Mouse (Mus musculus) cerebellum, postnatal 36 days (tissue): ENCODE results near the gene Gm11042.

Experiments
- DNase-seq, 2 experiments: peaks; one replicate each; pipeline ENCODE4 v3.0.0; 2021 to 2022; ENCODE audit warnings: mixed read lengths in 2 of 2

The Gm11042 gene

DNA sequence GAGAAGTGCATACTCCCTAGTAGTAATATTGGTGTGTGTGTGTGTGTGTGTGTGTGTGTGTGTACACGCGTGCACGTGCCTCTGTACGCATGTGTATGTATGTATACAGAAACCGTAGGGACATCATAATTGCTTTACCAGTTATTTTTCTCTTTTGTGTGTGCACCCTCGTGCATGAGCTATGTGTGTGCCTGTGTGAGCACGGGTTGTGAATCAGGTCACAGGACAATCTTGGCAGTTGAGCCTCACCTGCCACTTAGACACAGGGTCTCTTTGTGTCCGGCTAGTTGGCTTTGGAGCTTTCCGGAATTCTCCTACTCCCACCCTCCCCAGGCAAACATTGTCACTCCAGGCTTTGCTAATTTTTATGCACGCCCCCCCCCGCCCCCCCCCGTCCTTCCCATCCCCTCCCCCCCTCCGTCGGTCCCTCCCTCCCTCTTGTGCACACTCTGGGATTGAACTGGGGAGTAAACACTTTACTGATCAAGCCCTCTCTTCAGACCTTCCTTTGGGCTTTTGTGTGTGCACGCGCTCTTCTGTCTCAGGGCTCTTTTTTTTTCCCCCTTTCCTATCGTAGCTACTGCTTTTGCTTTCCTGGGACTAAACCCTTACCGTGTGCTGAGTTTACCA, at the start of gene Gm11042:
Gene Gm11042 (minus strand): TSS at position 51 of the 630 bp plus-strand sequence.
- DNase-seq: peak; percentile 17 to 36

- DNase-seq: no peak
Observed at GRCm38 (mm10) chr12:74364477-74364876, 48.3 kb upstream of the Gm11042 start.

- DNase-seq: no peak
Observed at GRCm38 (mm10) chr12:74363076-74363475, 46.9 kb upstream of the Gm11042 start.

DNA sequence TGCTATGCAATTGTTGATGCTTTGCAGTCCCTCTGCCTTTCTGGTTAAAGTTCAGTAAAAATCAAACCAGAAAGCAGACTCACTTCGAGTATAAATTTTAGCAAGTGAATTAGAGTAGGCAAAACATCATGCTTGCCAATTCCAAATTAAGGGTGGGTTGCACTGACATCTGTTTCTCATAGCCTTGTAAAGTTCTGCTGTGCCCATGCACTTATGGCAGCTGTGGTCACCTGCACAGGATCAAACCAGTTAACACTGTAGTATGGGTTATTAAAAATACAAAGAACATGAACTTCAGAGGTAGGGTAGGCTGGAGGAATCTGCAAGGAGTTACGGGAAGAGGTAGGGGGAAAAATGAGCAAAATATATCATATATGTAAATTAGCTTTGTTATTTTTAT, 46.3 kb upstream of the Gm11042 start:
- no peak for DNase-seq

- no peak for DNase-seq
Observed at GRCm38 (mm10) chr12:74359791-74360190, 43.6 kb upstream of the Gm11042 start.

GRCm38 (mm10) chr12:74357806-74358205, 41.6 kb upstream of the Gm11042 start:
- no peak for DNase-seq

- no peak for DNase-seq
Observed at GRCm38 (mm10) chr12:74342720-74343119, 26.5 kb upstream of the Gm11042 start.

DNA sequence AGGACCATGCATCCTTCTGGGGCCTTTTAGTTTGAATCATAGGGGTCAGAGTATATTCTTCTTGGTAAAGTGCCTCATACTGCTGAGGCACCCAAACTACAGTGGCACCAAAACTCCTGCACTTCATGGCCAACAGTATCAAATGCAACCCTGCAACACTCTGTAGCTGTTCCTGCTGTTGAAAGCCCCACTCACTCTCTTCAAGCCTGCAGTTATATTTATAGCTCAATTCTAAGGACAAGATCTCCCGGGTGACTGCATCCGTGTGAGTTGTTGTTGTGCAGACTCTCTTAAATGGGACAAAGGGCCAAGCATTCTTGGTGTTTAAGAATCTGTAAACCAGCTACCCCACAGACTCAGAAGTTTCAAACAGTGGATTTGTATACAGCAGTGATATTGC, 23.9 kb upstream of the Gm11042 start:
- DNase-seq: no peak

DNA sequence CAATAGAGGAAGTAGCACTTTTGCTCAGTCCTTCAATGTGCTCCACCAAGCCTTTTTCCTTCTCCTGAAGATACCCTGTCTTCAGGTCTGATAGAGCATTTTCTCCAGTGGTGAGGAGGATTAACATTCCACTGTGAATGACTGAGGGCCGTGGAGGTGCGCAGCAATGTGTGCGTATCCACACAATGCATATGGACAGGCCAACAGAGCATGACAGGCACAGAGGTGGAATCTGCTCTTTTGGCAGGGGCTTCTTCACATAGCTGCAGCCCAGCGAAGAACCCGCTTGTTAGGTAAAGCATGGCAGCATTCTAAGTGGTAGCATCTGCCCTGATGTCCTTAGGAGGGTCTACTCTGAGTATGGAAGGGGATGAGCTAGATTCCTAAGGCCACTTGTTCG, 17.5 kb upstream of the Gm11042 start:
- no peak for DNase-seq

DNA sequence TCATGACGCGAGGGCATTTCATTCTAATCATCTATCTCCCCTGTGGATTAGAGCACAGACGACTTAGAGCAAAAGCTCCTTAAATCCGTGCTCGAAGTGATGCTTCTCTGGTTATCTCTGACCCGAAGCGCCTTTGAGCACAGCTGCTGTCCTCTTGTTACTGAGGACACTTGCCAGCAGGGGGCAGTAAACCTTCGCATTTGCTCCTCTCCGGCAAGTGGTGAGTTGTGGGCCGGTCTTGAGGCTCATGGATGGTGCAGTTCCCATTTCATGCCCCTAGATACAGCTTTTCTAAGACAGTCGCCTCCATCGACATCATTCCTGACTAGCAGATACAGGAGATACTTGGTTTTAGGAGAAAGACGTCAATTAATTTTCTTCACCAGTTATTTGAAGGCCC, 16.8 kb upstream of the Gm11042 start:
- peak; percentile 71 to 74 for DNase-seq

DNA sequence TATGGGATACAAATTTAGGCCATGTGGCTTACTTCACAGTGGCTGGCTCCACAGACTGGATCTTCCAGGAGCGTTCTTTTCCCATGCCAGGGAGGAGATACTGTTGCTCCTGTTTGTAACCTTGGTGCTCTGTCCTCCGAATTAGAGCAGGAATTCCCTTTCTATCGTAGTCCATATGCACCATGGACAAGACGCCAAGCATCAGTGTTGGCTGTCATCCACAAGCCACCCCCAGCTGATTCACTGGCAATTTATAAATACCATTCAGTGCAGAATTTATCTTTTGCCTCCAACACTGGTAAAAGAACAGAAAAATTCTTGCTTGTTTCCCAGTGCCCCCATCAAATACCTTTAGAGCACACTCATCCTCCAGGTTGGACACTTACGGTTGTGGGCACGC, 13.6 kb upstream of the Gm11042 start:
- no peak for DNase-seq

- no peak for DNase-seq
Observed at GRCm38 (mm10) chr12:74326644-74327043, 10.4 kb upstream of the Gm11042 start.

GRCm38 (mm10) chr12:74321981-74322380, 5.8 kb upstream of the Gm11042 start:
- DNase-seq: no peak

GRCm38 (mm10) chr12:74320318-74320717, 4.1 kb upstream of the Gm11042 start:
- DNase-seq: peak; percentile 67 to 74

DNA sequence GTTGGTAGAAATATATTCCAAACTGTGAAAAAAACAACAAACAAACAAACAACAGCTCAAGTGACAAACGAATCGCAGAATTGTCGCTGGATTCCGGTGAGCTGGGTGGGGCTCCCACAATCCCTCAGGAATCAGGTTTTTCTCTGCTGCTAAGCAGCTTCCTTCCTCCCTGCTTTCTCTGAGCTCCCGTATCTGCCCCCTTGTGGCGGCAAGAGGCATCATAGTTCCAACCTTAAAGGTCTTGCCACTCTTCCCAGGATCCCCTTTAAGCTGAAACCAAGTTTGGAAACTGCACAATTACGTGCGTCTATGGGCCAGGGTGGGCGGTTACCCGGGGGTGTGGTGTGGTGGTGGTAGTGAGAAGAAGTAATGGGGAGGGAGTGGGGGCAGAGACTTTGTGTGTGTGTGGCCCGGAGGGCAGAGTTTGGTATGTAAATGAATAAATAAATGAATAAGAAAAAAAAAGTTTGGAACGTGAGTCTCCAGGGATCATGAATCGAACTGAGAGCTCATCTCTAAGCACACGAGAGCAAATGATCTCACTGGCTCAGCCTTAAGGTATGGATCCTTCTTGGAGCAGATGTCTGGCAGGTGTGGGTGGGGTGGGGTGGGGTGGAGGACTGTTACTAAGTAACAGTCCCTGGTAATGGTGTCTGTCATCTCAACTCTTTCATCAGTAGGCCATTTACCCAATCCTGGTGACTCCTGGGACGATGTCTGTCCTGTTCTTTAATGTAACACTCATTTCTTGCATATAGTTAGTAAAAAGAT, 980 bp upstream of the Gm11042 start:
- DNase-seq: peak; percentile 81 to 84

GRCm38 (mm10) chr12:74315221-74315620, 973 bp downstream of the Gm11042 start:
- no peak for DNase-seq

- no peak for DNase-seq
Observed at GRCm38 (mm10) chr12:74312611-74313010, 3.6 kb downstream of the Gm11042 start.

DNA sequence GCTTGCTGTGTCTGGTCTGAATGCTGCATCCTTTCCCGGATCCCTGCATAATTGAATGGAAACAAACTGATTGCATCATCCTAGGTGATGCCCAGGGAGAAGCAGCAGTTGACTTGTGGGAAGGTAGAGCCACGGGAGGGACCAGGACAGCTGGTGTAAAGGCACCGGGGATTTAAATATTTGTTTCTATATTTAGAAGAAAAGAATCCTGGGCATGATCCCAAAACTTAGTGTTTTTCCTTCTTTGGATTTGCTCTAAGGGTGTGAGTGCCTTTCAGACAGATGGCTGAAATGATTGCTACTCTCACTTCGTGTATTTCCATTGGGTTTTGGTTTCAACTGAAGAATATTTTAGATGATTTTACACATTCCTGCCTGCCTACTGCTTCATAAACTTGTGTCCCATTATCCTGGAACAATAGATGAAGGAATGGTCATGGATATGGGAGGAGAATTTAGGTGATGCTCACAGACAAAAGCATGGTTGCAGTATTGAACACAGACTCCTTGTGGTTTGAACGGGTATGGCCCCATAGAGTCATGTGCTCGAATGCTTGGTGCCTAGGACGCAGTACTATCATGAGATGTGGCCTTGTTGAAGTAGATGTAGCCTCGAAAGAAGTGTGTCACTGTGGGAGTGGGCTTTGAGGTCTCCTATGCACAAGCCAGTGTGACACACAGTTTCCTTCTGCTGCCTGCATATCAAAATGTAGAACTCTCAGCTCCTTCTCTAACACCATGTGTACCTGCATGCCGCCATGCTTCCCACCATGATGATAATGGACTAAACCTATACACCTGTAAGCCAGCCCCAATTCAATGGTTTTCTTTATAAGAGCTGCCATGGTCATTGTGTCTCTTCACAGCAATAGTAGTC, 12.5 kb downstream of the Gm11042 start:
- no peak for DNase-seq

DNA sequence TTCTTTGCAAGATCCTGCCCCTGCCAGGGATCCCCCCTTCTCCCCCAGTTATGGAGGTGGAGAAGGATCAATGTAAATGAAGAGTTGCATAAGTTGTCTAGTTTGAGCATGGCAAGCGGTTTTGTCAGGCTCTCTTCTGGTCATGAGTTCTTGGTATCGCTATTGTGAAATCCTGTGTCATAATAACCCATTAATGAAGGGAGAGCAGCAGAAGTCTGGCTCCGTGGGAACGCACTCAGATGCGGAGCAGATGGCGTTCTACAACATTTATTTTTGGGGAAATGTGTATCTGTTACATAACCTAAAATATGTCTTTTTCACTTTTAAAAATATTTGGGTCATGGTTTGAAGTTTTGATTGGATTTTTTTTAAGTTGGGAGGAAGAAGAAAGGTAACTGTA, 14.6 kb downstream of the Gm11042 start:
- DNase-seq: no peak

DNA sequence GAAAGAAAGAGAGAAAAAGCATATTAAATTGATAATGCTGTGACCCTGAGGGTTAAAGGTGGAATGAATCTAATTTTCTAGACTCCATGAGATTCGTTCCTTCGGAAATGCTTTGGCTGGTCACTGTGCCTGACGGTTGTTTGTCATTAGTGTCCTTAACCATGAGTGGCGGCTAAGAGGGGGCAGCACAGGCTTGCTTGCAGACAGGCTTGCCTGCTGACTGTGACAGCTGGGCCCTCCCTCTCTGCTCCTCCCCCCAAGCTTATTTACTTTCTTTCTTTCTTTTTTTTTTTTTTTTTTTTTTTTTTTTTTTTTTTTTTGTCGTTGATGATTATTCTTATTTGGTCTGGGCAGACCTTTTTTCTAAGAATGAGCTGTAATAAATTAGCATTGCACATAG, 19.8 kb downstream of the Gm11042 start:
- no peak for DNase-seq

DNA sequence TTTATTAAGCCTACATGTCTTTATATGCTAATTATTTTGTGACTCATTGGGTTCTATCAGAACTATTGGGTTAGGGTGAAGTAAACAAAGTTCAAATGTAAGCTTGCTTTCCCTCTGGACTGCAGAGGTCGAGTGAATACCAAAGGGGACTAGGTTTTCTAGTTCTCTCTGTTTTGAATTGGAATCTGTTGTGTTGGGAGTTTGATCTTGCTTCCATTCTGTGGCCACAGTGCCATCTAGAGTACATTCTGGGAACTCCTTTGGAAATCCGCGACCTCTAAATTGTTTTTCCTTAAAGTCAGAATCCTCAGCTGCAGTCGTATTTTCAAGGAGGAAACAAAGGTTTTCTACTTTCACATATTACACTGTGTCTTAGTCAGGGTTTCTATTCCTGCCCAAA, 22.6 kb downstream of the Gm11042 start:
- DNase-seq: peak; percentile 41 to 70

GRCm38 (mm10) chr12:74290983-74291382, 25.2 kb downstream of the Gm11042 start:
- DNase-seq: no peak

DNA sequence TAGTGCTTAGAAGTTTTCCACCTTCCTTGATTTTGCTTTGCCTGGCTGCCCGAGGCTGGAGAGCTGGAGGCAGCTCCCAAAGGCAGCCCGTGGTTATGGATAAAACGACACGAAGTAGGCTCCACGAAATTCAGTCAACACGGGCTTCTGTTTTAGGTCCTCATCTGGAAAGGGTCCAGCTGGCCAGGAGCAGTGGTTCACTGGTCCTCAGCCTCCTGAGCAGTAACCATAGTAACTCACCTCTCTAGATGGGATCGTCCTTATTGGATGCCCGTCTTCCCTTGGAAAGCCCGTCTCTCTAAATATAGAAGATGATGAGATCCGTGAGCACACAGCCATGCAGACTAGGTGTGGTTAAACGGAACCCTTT, 31.5 kb downstream of the Gm11042 start:
- peak; percentile 59 to 66 for DNase-seq
